8 mouse cellular contexts compared by ENCODE assay signal in genomic region chr5:113869132-113869531, GRCm38 (mm10). TPM values are rescaled to one million over a fixed set of nuclear protein-coding genes. Genes with fewer than 3 reads are reported as not detected.
DNase-seq lines count a peak whose midpoint lies in the region.
"Had no signal": no experiment of that assay in that cellular context is flagged by ENCODE, and none has a peak within 500 bp of the region (broad histone marks: within the 10 kb centered on the region; RNA-seq: fewer than 3 reads in every experiment).

No protein-coding gene starts in this region.

- peaks cover 67% of the 10 kb centered on the region for H3K4me1 ChIP-seq in heart, embryonic 10.5 days
- H3K4me1 ChIP-seq in megakaryocyte, embryonic 14.5 days = peaks cover 95% of the 10 kb centered on the region

- WGBS in heart, embryonic 10.5 days = 76% methylated on average over 11 of the region's 11 CpGs

- no peaks in the 10 kb centered on the region for H3K9me3 ChIP-seq in heart, embryonic 10.5 days
- no peaks in the 10 kb centered on the region for H3K9me3 ChIP-seq in megakaryocyte, embryonic 14.5 days
- H3K9me3 ChIP-seq: liver, embryonic 15.5 days had no signal

- 0 out of 2 replicates have a peak overlapping the region, but pooled peaks have one; percentile 6 for H3K27ac ChIP-seq in heart, embryonic 10.5 days
- H3K27ac ChIP-seq: liver, embryonic 15.5 days had no signal

- peaks cover 15% of the 10 kb centered on the region for H3K36me3 ChIP-seq in heart, embryonic 10.5 days
- peaks cover 66% of the 10 kb centered on the region for H3K36me3 ChIP-seq in megakaryocyte, embryonic 14.5 days (replicated peaks; ENCODE audit: low read length)

- H3K27me3 ChIP-seq in heart, embryonic 10.5 days (ENCODE audit: insufficient read depth, poor library complexity, severe bottlenecking) = no peaks in the 10 kb centered on the region
- H3K27me3 ChIP-seq in megakaryocyte, embryonic 14.5 days (replicated peaks) = no peaks in the 10 kb centered on the region
- H3K27me3 ChIP-seq: liver, embryonic 15.5 days had no signal

- DNase-seq in adrenal gland, postnatal 14 days = peak; percentile 80
- peak; percentile 47 to 51 for DNase-seq in cerebellum, postnatal 36 days
- DNase-seq in heart, embryonic 10.5 days (ENCODE audit: low spot score) = no peak
- DNase-seq in kidney, adult 8-10 months = peak; percentile 55 to 76
- no peak for DNase-seq in thymus, postnatal 14 days
- no peak for DNase-seq in frontal cortex, postnatal 14 days (ENCODE audit: low spot score in 2 of 2)

- no peak overlapping the region for H3K4me3 ChIP-seq in heart, embryonic 10.5 days
- peak overlapping the region; percentile 73 for H3K4me3 ChIP-seq in megakaryocyte, embryonic 14.5 days (replicated peaks)
- H3K4me3 ChIP-seq: liver, embryonic 15.5 days had no signal

RNA-seq across cellular contexts. Expression of gene Selplg, which starts 36.7 kb away (rescaled TPM):
- 4.1 and 16.3 TPM in 2 replicates for total RNA-seq in adrenal gland, postnatal 14 days (2021)
- 0.64 and 1.3 TPM in 2 replicates for polyA plus RNA-seq in heart, embryonic 10.5 days (2016; fragmentation: Nextera tagmentation; extraction: Ambion mirVana)
- 39.4 and 167 TPM in 2 replicates for polyA plus RNA-seq in megakaryocyte, embryonic 14.5 days (2012; ENCODE audit: insufficient read depth, low replicate concordance)

RNA-seq across cellular contexts. Expression of gene Coro1c, which starts 39.4 kb away (rescaled TPM):
- total RNA-seq in adrenal gland, postnatal 14 days (2021) = 52.9 and 58.0 TPM in 2 replicates
- polyA plus RNA-seq in heart, embryonic 10.5 days (2016; fragmentation: Nextera tagmentation; extraction: Ambion mirVana) = 163 and 178 TPM in 2 replicates
- polyA plus RNA-seq in megakaryocyte, embryonic 14.5 days (2012; ENCODE audit: insufficient read depth, low replicate concordance) = 132 and 208 TPM in 2 replicates

Comparison
In these comparisons a context has a peak if more than half of its experiments do, and no peak if none do; other contexts are left out.
1. DNase-seq: peak in adrenal gland, postnatal 14 days (single experiment), cerebellum, postnatal 36 days (2 of 2) and kidney, adult 8-10 months (2 of 2); none in heart, embryonic 10.5 days (single experiment), thymus, postnatal 14 days (single experiment) and frontal cortex, postnatal 14 days (0 of 2).
2. RNA of gene Selplg, which starts 36.7 kb away (polyA plus RNA-seq): 39.4 to 167 TPM in megakaryocyte, embryonic 14.5 days; 0.64 to 1.3 TPM in heart, embryonic 10.5 days; every median in the first group is over 10 times any median in the second.